Mouse (Mus musculus): ENCODE results near the gene Cand2. TPM values are rescaled to one million over a fixed set of nuclear protein-coding genes. Genes with fewer than 3 reads are reported as not detected.

Cand2 gene
- 1 to 10 TPM; 5.6 to 6.1 TPM for total RNA-seq (2021)
- long read RNA-seq, full-length matches to known transcripts: 2 of 6 reads
- long read RNA-seq, partial matches to known transcripts: 2 of 6 reads
- long read RNA-seq, other reads (novel, unspliced or antisense): 2 of 6 reads

GRCm38 (mm10) chr6:115774501-115774921, at the start of gene Cand2:
TSS of gene Cand2 (plus strand) at chr6:115774538.
- DNase-seq (ENCODE audit: low spot score in 2 of 2): peak; percentile 50 to 65

- peak; percentile 54 to 56 for DNase-seq (ENCODE audit: low spot score in 2 of 2)
These were observed 47.2 kb upstream of the Cand2 start for GRCm38 (mm10) chr6:115727108-115727507.

GRCm38 (mm10) chr6:115727570-115727969, 46.8 kb upstream of the Cand2 start:
- no peak for DNase-seq (ENCODE audit: low spot score in 2 of 2)

GRCm38 (mm10) chr6:115730560-115731342, 43.6 kb upstream of the Cand2 start:
- no peak for DNase-seq (ENCODE audit: low spot score in 2 of 2)

GRCm38 (mm10) chr6:115732341-115732928, 41.9 kb upstream of the Cand2 start:
- no peak for DNase-seq (ENCODE audit: low spot score in 2 of 2)

GRCm38 (mm10) chr6:115734909-115735308, 39.4 kb upstream of the Cand2 start:
- DNase-seq (ENCODE audit: low spot score in 2 of 2): peak; percentile 53 to 60

GRCm38 (mm10) chr6:115739056-115739455, 35.3 kb upstream of the Cand2 start:
- no peak for DNase-seq (ENCODE audit: low spot score in 2 of 2)

- DNase-seq (ENCODE audit: low spot score in 2 of 2): no peak
These were observed 30.8 kb upstream of the Cand2 start for GRCm38 (mm10) chr6:115743569-115743968.

GRCm38 (mm10) chr6:115746326-115746725, 28.0 kb upstream of the Cand2 start:
- no peak for DNase-seq (ENCODE audit: low spot score in 2 of 2)

GRCm38 (mm10) chr6:115755536-115755935, 18.8 kb upstream of the Cand2 start:
- no peak for DNase-seq (ENCODE audit: low spot score in 2 of 2)

GRCm38 (mm10) chr6:115758981-115759435, 15.3 kb upstream of the Cand2 start:
- no peak for DNase-seq (ENCODE audit: low spot score in 2 of 2)

GRCm38 (mm10) chr6:115759461-115759860, 14.9 kb upstream of the Cand2 start:
- no peak for DNase-seq (ENCODE audit: low spot score in 2 of 2)

- no peak for DNase-seq (ENCODE audit: low spot score in 2 of 2)
These were observed 14.2 kb upstream of the Cand2 start for GRCm38 (mm10) chr6:115760137-115760536.

GRCm38 (mm10) chr6:115760982-115761381, 13.4 kb upstream of the Cand2 start:
- no peak for DNase-seq (ENCODE audit: low spot score in 2 of 2)

GRCm38 (mm10) chr6:115761995-115762756, 12.2 kb upstream of the Cand2 start, which contains the start of gene Tmem40:
TSS of gene Tmem40 (minus strand) at chr6:115762410.
- DNase-seq (ENCODE audit: low spot score in 2 of 2): no peak

- DNase-seq (ENCODE audit: low spot score in 2 of 2): peak; percentile 68 to 69
These were observed 10.2 kb upstream of the Cand2 start for GRCm38 (mm10) chr6:115764179-115764578.

GRCm38 (mm10) chr6:115767357-115767756, 7.0 kb upstream of the Cand2 start:
- DNase-seq (ENCODE audit: low spot score in 2 of 2): no peak

- no peak for DNase-seq (ENCODE audit: low spot score in 2 of 2)
These were observed 6.1 kb upstream of the Cand2 start for GRCm38 (mm10) chr6:115768207-115768606.

GRCm38 (mm10) chr6:115770059-115770670, 4.2 kb upstream of the Cand2 start:
- no peak for DNase-seq (ENCODE audit: low spot score in 2 of 2)

- DNase-seq (ENCODE audit: low spot score in 2 of 2): no peak
These were observed 3.5 kb upstream of the Cand2 start for GRCm38 (mm10) chr6:115770852-115771251.

GRCm38 (mm10) chr6:115772201-115772600, 2.1 kb upstream of the Cand2 start:
- DNase-seq (ENCODE audit: low spot score in 2 of 2): no peak

Measured in layer of hippocampus, postnatal 10 days (tissue).